Mouse (Mus musculus): ENCODE data around the gene Trhr2. TPM values are rescaled to one million over a fixed set of nuclear protein-coding genes. Genes with fewer than 3 reads are reported as not detected.
A peak's percentile ranks its signal among the peaks of the same experiment; 100 is the strongest.

Gene Trhr2
- polyA plus RNA-seq, 1 experiment from 2014 or later: 0.12 TPM

GRCm38 (mm10) chr8:122350309-122351089 lies 10.0 kb downstream of the Trhr2 start:
- 34% methylated on average over 11 of the region's 11 CpGs for WGBS
- no peaks in the 10 kb centered on the region for H3K9me3 ChIP-seq (replicated peaks)
- H3K4me1 ChIP-seq: peaks cover 12% of the 10 kb centered on the region
- peaks cover 3% of the 10 kb centered on the region for H3K27me3 ChIP-seq (replicated peaks)
- ATAC-seq (ENCODE audit: low FRiP score): no peak
- H3K36me3 ChIP-seq: no peaks in the 10 kb centered on the region
- no peak overlapping the region for H3K9ac ChIP-seq (replicated peaks)
- no peak overlapping the region for H3K27ac ChIP-seq (replicated peaks)
- H3K4me3 ChIP-seq (replicated peaks): no peak overlapping the region
- no peak overlapping the region for H3K4me2 ChIP-seq

- Histone ChIP-seq H3K4me3 (replicated peaks) (no peak overlapping the region), H3K9me3 (replicated peaks) (no peaks in the 10 kb centered on the region), H3K27me3 (replicated peaks) (peaks cover 3% of the 10 kb centered on the region), H3K9ac (replicated peaks) (no peak overlapping the region), H3K4me2 (no peak overlapping the region), H3K27ac (replicated peaks) (no peak overlapping the region), H3K36me3 (no peaks in the 10 kb centered on the region), H3K4me1 (peaks cover 18% of the 10 kb centered on the region)
- 47% methylated on average over 15 of the region's 15 CpGs for WGBS
- no peak for ATAC-seq (ENCODE audit: low FRiP score)
Observed at GRCm38 (mm10) chr8:122349357-122350297, 10.9 kb downstream of the Trhr2 start.

- Histone ChIP-seq H3K9me3 (replicated peaks) (no peaks in the 10 kb centered on the region), H3K27ac (replicated peaks) (no peak overlapping the region), H3K4me3 (replicated peaks) (no peak overlapping the region), H3K4me2 (no peak overlapping the region), H3K4me1 (peaks cover 33% of the 10 kb centered on the region), H3K27me3 (replicated peaks) (peaks cover 16% of the 10 kb centered on the region), H3K9ac (replicated peaks) (no peak overlapping the region), H3K36me3 (no peaks in the 10 kb centered on the region)
- no peak for ATAC-seq (ENCODE audit: low FRiP score)
- WGBS: 62% methylated on average over 5 of the region's 5 CpGs
Observed at GRCm38 (mm10) chr8:122347811-122348552, 12.6 kb downstream of the Trhr2 start.

GRCm38 (mm10) chr8:122345181-122346095 lies 15.1 kb downstream of the Trhr2 start:
- H3K27me3 ChIP-seq (replicated peaks): peaks cover 29% of the 10 kb centered on the region
- no peak overlapping the region for H3K27ac ChIP-seq (replicated peaks)
- no peak for ATAC-seq (ENCODE audit: low FRiP score)
- no peaks in the 10 kb centered on the region for H3K9me3 ChIP-seq (replicated peaks)
- H3K4me1 ChIP-seq: peaks cover 35% of the 10 kb centered on the region
- H3K4me2 ChIP-seq: no peak overlapping the region
- 54% methylated on average over 12 of the region's 12 CpGs for WGBS
- no peak overlapping the region for H3K4me3 ChIP-seq (replicated peaks)
- H3K9ac ChIP-seq (replicated peaks): no peak overlapping the region
- H3K36me3 ChIP-seq: no peaks in the 10 kb centered on the region

GRCm38 (mm10) chr8:122344219-122344618 lies 16.3 kb downstream of the Trhr2 start:
- ATAC-seq (ENCODE audit: low FRiP score): no peak
- peaks cover 31% of the 10 kb centered on the region for H3K27me3 ChIP-seq (replicated peaks)

GRCm38 (mm10) chr8:122343758-122344157 lies 16.8 kb downstream of the Trhr2 start:
- no peak overlapping the region for H3K27ac ChIP-seq (replicated peaks)
- H3K27me3 ChIP-seq (replicated peaks): peaks cover 35% of the 10 kb centered on the region
- no peak for ATAC-seq (ENCODE audit: low FRiP score)

More at GRCm38 (mm10) chr8:122344219-122344618, 16.3 kb downstream of the Trhr2 start:
- no peak overlapping the region for H3K4me3 ChIP-seq (replicated peaks)
- H3K4me2 ChIP-seq: no peak overlapping the region
- no peaks in the 10 kb centered on the region for H3K36me3 ChIP-seq
- no peaks in the 10 kb centered on the region for H3K9me3 ChIP-seq (replicated peaks)
- no peak overlapping the region for H3K27ac ChIP-seq (replicated peaks)
- 6% methylated on average over 3 of the region's 5 CpGs for WGBS
- no peak overlapping the region for H3K9ac ChIP-seq (replicated peaks)
- H3K4me1 ChIP-seq: peaks cover 33% of the 10 kb centered on the region

GRCm38 (mm10) chr8:122343341-122343740 lies 17.2 kb downstream of the Trhr2 start:
- no peak for ATAC-seq (ENCODE audit: low FRiP score)
- H3K27ac ChIP-seq (replicated peaks): no peak overlapping the region
- peaks cover 38% of the 10 kb centered on the region for H3K27me3 ChIP-seq (replicated peaks)
- peak overlapping the region; percentile 28; the same call in 1 of the 2 replicates for H3K9ac ChIP-seq (replicated peaks)
- no peaks in the 10 kb centered on the region for H3K36me3 ChIP-seq
- peak overlapping the region; percentile 21 for H3K4me3 ChIP-seq (replicated peaks)
- 4% methylated on average over 11 of the region's 11 CpGs for WGBS
- H3K9me3 ChIP-seq (replicated peaks): no peaks in the 10 kb centered on the region
- H3K4me2 ChIP-seq: peak overlapping the region; percentile 54
- H3K4me1 ChIP-seq: peaks cover 33% of the 10 kb centered on the region

More at GRCm38 (mm10) chr8:122343758-122344157, 16.8 kb downstream of the Trhr2 start:
- no peaks in the 10 kb centered on the region for H3K36me3 ChIP-seq
- no peaks in the 10 kb centered on the region for H3K9me3 ChIP-seq (replicated peaks)
- peak overlapping the region; percentile 54 for H3K4me2 ChIP-seq
- peak overlapping the region; percentile 28; the same call in 1 of the 2 replicates for H3K9ac ChIP-seq (replicated peaks)
- H3K4me1 ChIP-seq: peaks cover 33% of the 10 kb centered on the region
- peak overlapping the region; percentile 21 for H3K4me3 ChIP-seq (replicated peaks)
- WGBS: under 1% methylated on average over 14 of the region's 14 CpGs

GRCm38 (mm10) chr8:122342806-122343209 lies 17.7 kb downstream of the Trhr2 start:
- Histone ChIP-seq H3K4me3 (replicated peaks) (no peak overlapping the region), H3K36me3 (no peaks in the 10 kb centered on the region), H3K4me1 (peaks cover 31% of the 10 kb centered on the region), H3K9me3 (replicated peaks) (no peaks in the 10 kb centered on the region), H3K27ac (replicated peaks) (no peak overlapping the region), H3K27me3 (replicated peaks) (peaks cover 43% of the 10 kb centered on the region), H3K4me2 (peak overlapping the region; percentile 54), H3K9ac (replicated peaks) (no peak overlapping the region)
- 4% methylated on average over 9 of the region's 9 CpGs for WGBS
- ATAC-seq (ENCODE audit: low FRiP score): no peak

GRCm38 (mm10) chr8:122342362-122342761 lies 18.2 kb downstream of the Trhr2 start:
- Histone ChIP-seq H3K4me2 (0 out of 2 replicates have a peak overlapping the region, but pooled peaks have one; percentile 54), H3K36me3 (no peaks in the 10 kb centered on the region), H3K9ac (replicated peaks) (no peak overlapping the region), H3K27ac (replicated peaks) (no peak overlapping the region), H3K9me3 (replicated peaks) (no peaks in the 10 kb centered on the region), H3K27me3 (replicated peaks) (peaks cover 47% of the 10 kb centered on the region), H3K4me3 (replicated peaks) (no peak overlapping the region), H3K4me1 (peaks cover 27% of the 10 kb centered on the region)
- ATAC-seq (ENCODE audit: low FRiP score): no peak
- 43% methylated on average over 5 of the region's 5 CpGs for whole genome bisulfite sequencing

GRCm38 (mm10) chr8:122341790-122342189 lies 18.8 kb downstream of the Trhr2 start:
- no peak overlapping the region for H3K9ac ChIP-seq (replicated peaks)
- WGBS: 88% methylated on average over 6 of the region's 6 CpGs
- no peak for ATAC-seq (ENCODE audit: low FRiP score)
- no peak overlapping the region for H3K4me2 ChIP-seq
- no peaks in the 10 kb centered on the region for H3K36me3 ChIP-seq
- H3K9me3 ChIP-seq (replicated peaks): no peaks in the 10 kb centered on the region
- peaks cover 53% of the 10 kb centered on the region for H3K27me3 ChIP-seq (replicated peaks)
- H3K4me1 ChIP-seq: peaks cover 29% of the 10 kb centered on the region
- no peak overlapping the region for H3K27ac ChIP-seq (replicated peaks)
- H3K4me3 ChIP-seq (replicated peaks): no peak overlapping the region
